Mouse (Mus musculus) G1E (cell line): Measurements from ENCODE around the gene Rgcc. TPM values are rescaled to one million over a fixed set of nuclear protein-coding genes. Genes with fewer than 3 reads are reported as not detected.

Experiments used
- ATAC-seq: 2 replicates; pipeline ENCODE4 v1.8.0; 2016; ENCODE audit warnings: mild to moderate bottlenecking; ENCODE audit not compliant: insufficient number of reproducible peaks, poor library complexity, low FRiP score, severe bottlenecking; ENCODE audit errors: extremely low read depth
- DNase-seq: peaks from one replicate; pipeline ENCODE4 v3.0.0; 2012; ENCODE audit warnings: low spot score
- H3K27me3 ChIP-seq: 2 replicates; pipeline ENCODE4 v1.6.1; 2012; ENCODE audit warnings: mild to moderate bottlenecking, low read length, inconsistent platforms; ENCODE audit not compliant: insufficient read depth
- H3K36me3 ChIP-seq: replicated peaks from 2 replicates; pipeline ENCODE3; 2012; ENCODE audit warnings: mild to moderate bottlenecking, inconsistent platforms
- H3K4me1 ChIP-seq: 2 replicates; pipeline ENCODE4 v1.6.1; 2012; ENCODE audit warnings: low read depth, low read length, inconsistent platforms, mixed read lengths; ENCODE audit not compliant: insufficient read depth
- H3K4me3 ChIP-seq: 2 replicates; pipeline ENCODE4 v1.5.1; 2012; ENCODE audit warnings: low read depth, mild to moderate bottlenecking, inconsistent platforms, low read length, moderate library complexity, mixed read lengths
- H3K9me3 ChIP-seq: replicated peaks from 2 replicates; pipeline ENCODE4 v1.6.1; 2012; ENCODE audit warnings: inconsistent platforms
- CTCF ChIP-seq: IDR thresholded peaks from 2 replicates; pipeline ENCODE4 v1.5.1; 2012; ENCODE audit warnings: low read depth, low read length, inconsistent platforms, mixed read lengths
- GATA1 ChIP-seq: IDR thresholded peaks from 2 replicates; pipeline ENCODE4 v1.6.1; 2012; ENCODE audit warnings: borderline replicate concordance, low read length, inconsistent platforms, mixed read lengths
- GATA2 ChIP-seq: IDR thresholded peaks from 2 replicates; pipeline ENCODE4 v1.6.1; 2012; ENCODE audit warnings: low read depth, low read length, inconsistent platforms, borderline replicate concordance
- POLR2AphosphoS5 ChIP-seq: IDR thresholded peaks from 2 replicates; pipeline ENCODE4 v1.6.1; 2012; ENCODE audit warnings: low read depth, low read length, inconsistent platforms; ENCODE audit not compliant: insufficient replicate concordance
- TAL1 ChIP-seq: conservative IDR thresholded peaks from 2 replicates; pipeline ENCODE4 v1.6.1; 2012; ENCODE audit warnings: low read depth, low read length, inconsistent platforms, mixed read lengths
- polyA plus RNA-seq: library from polyadenylated mRNA; stranded (reverse); fragments of >175 nt; gene quantifications from 2 replicates; pipeline ENCODE4 v1.2.3, GENCODE M21; 2012
- total RNA-seq, 2 experiments: library from RNA; stranded (forward) in 1 of 2; stranded (reverse) in 1 of 2; fragments of 200-1000 nt in 1 of 2; fragments of >200 nt in 1 of 2; fragmentation: Nextera tagmentation in 1 of 2; gene quantifications; 2 replicates each; pipeline ENCODE4 v1.2.3; 2014 to 2017

Rgcc gene
- total and polyA plus RNA-seq, 3 experiments: not detected

GRCm38 (mm10) chr14:79262677-79263076 lies 38.8 kb downstream of the Rgcc start:
- Histone ChIP-seq H3K9me3 (no peaks in the 10 kb centered on the region), H3K4me1 (no peaks in the 10 kb centered on the region), H3K36me3 (no peaks in the 10 kb centered on the region), H3K27me3 (peaks cover 2% of the 10 kb centered on the region; the same call in 1 of the 2 replicates), H3K4me3 (no peak overlapping the region)
- no peak for TF ChIP-seq TAL1
- TF ChIP-seq POLR2AphosphoS5: no peak
- no peak for TF ChIP-seq GATA1
- TF ChIP-seq CTCF: no peak
- no peak for TF ChIP-seq GATA2
- ATAC-seq: no peak
- DNase-seq: no peak

- TF ChIP-seq GATA1: no peak
- TF ChIP-seq TAL1: no peak
- TF ChIP-seq CTCF: no peak
- TF ChIP-seq POLR2AphosphoS5: no peak
- TF ChIP-seq GATA2: no peak
- ATAC-seq: no peak
- DNase-seq: no peak
Measured at GRCm38 (mm10) chr14:79259062-79259779, 42.2 kb downstream of the Rgcc start.

GRCm38 (mm10) chr14:79256656-79257055 lies 44.8 kb downstream of the Rgcc start:
- no peak overlapping the region for H3K4me3 ChIP-seq
- no peaks in the 10 kb centered on the region for H3K36me3 ChIP-seq
- no peak for ATAC-seq
- DNase-seq: no peak
- peaks cover 6% of the 10 kb centered on the region; the same call in 1 of the 2 replicates for H3K27me3 ChIP-seq
- TF ChIP-seq GATA2: no peak
- no peak for TF ChIP-seq TAL1
- TF ChIP-seq POLR2AphosphoS5: no peak
- TF ChIP-seq GATA1: no peak
- H3K9me3 ChIP-seq: no peaks in the 10 kb centered on the region
- H3K4me1 ChIP-seq: no peaks in the 10 kb centered on the region

More at GRCm38 (mm10) chr14:79259062-79259779, 42.2 kb downstream of the Rgcc start:
- no peaks in the 10 kb centered on the region for H3K9me3 ChIP-seq
- H3K27me3 ChIP-seq: peaks cover 6% of the 10 kb centered on the region; the same call in 1 of the 2 replicates
- no peaks in the 10 kb centered on the region for H3K4me1 ChIP-seq
- H3K36me3 ChIP-seq: no peaks in the 10 kb centered on the region
- no peak overlapping the region for H3K4me3 ChIP-seq

DNA sequence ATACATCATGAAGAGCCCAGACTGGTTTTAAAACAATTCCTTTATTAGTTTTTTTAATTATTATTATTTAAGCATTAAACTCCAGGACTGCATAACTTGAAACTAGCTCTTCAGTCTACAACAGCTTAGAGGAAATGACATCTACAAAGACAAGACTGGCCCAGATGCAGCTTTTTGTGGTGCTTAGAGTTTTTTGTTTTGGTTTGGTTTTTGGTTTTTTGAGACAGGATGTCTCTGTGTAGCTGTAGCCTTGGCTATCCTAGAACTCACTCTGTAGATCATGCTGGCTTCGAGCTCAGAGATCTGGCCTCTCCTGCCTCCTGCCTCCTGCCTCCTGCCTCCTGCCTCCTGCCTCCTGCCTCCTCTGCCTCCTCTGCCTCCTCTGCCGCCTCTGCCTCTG lies 45.7 kb downstream of the Rgcc start:
- H3K27me3 ChIP-seq: peaks cover 6% of the 10 kb centered on the region; the same call in 1 of the 2 replicates
- TF ChIP-seq CTCF (no peak), GATA2 (no peak), POLR2AphosphoS5 (no peak), GATA1 (no peak), TAL1 (no peak)
- H3K36me3 ChIP-seq: no peaks in the 10 kb centered on the region
- no peak for DNase-seq
- ATAC-seq: no peak
- H3K9me3 ChIP-seq: no peaks in the 10 kb centered on the region
- H3K4me1 ChIP-seq: no peaks in the 10 kb centered on the region
- no peak overlapping the region for H3K4me3 ChIP-seq

DNA sequence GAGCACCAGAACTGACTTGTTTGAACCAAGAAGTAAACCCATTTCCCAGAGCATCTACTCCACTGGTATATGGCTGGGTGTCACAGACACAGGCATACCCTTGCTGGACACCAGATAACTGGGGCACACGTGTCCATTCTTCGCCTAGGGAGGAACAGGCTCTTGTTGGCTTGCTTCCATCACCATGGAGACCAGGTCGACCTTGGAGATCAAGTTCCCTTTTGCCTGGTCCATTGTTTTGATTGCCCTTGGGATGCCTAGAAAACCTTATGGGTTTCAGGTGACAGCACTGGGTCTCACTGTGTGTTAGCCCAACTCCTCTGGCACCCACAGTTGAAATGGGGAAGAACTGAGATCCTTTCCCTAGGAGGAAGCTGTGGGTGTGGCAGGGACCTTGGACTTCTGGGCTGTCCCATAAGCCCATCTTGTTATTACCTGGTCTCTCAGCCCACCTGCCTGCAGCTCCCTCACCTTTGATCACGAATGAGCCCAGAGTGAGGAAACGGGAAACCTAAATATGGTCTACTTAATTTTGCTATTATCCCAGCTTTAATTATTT lies 49.6 kb downstream of the Rgcc start:
- ATAC-seq (no peak), DNase-seq (no peak)
- Histone ChIP-seq H3K4me1 (no peaks in the 10 kb centered on the region), H3K36me3 (no peaks in the 10 kb centered on the region), H3K9me3 (no peaks in the 10 kb centered on the region), H3K27me3 (no peaks in the 10 kb centered on the region), H3K4me3 (no peak overlapping the region)
- TF ChIP-seq CTCF: no peak
- TF ChIP-seq TAL1: no peak
- TF ChIP-seq GATA2: no peak
- TF ChIP-seq POLR2AphosphoS5: no peak
- TF ChIP-seq GATA1: no peak

- Histone ChIP-seq H3K36me3 (no peaks in the 10 kb centered on the region), H3K4me3 (no peak overlapping the region), H3K9me3 (no peaks in the 10 kb centered on the region), H3K4me1 (no peaks in the 10 kb centered on the region), H3K27me3 (no peaks in the 10 kb centered on the region)
- no peak for ATAC-seq
- TF ChIP-seq GATA2 (no peak), GATA1 (no peak), CTCF (no peak), TAL1 (no peak), POLR2AphosphoS5 (no peak)
- no peak for DNase-seq
Measured at GRCm38 (mm10) chr14:79244571-79244970, 56.9 kb downstream of the Rgcc start.
